Mouse (Mus musculus): ENCODE results near the gene Slc25a39. TPM values are rescaled to one million over a fixed set of nuclear protein-coding genes. Genes with fewer than 3 reads are reported as not detected.

The Slc25a39 gene
- total and polyA plus RNA-seq, 3 experiments: 183 to 325 TPM; not detected in 1

- H3K27me3 ChIP-seq (ENCODE audit: control insufficient read depth in 1 of 2, insufficient read depth in 2 of 2, low read length in 2 of 2): peaks cover 5 to 8% of the 10 kb centered on the region in 2 experiments
- TF ChIP-seq CHD1 (IDR thresholded peaks at IDR 0.05; ENCODE audit: low read depth, low read length) (no peak), POLR2AphosphoS2 (IDR thresholded peaks at IDR 0.05; ENCODE audit: low read length) (no peak), GATA1 (IDR thresholded peaks at IDR 0.05; ENCODE audit: low read depth, low read length) (no peak), GABPA (IDR thresholded peaks at IDR 0.05; ENCODE audit: low read depth, low read length) (no peak), E2F4 (IDR thresholded peaks at IDR 0.05; ENCODE audit: borderline replicate concordance, low read depth, low read length) (no peak), JUND (IDR thresholded peaks at IDR 0.05; ENCODE audit: low read depth, low read length) (no peak), MAX (IDR thresholded peaks at IDR 0.05; ENCODE audit: low read length) (no peak), POLR2A (IDR thresholded peaks at IDR 0.05; ENCODE audit: control insufficient read depth in 1 of 2, insufficient read depth in 1 of 2, low read depth in 1 of 2, low read length in 2 of 2, poor library complexity in 1 of 2) (no peak), RAD21 (IDR thresholded peaks at IDR 0.05; ENCODE audit: low read depth, low read length) (no peak), USF2 (IDR thresholded peaks at IDR 0.05; ENCODE audit: borderline replicate concordance in 1 of 2, insufficient read depth in 1 of 2, low read depth in 1 of 2, low read length in 2 of 2) (no peak)
- H3K79me2 ChIP-seq (ENCODE audit: control insufficient read depth, insufficient read depth, low read length, poor library complexity): no peaks in the 10 kb centered on the region
- no peaks in the 10 kb centered on the region for H3K36me3 ChIP-seq (ENCODE audit: control insufficient read depth in 1 of 2, insufficient read depth in 2 of 2, low read length in 2 of 2)
- no peak for DNase-seq (ENCODE audit: low read depth, low spot score)
- no peak overlapping the region for H3K9ac ChIP-seq (ENCODE audit: control insufficient read depth, low read depth, low read length, poor library complexity, severe bottlenecking)
- H3K4me3 ChIP-seq (ENCODE audit: control insufficient read depth in 1 of 2, insufficient read depth in 1 of 2, low read depth in 2 of 2, low read length in 2 of 2): no peak overlapping the region
- H3K9me3 ChIP-seq (replicated peaks; ENCODE audit: insufficient read depth, low read length): no peaks in the 10 kb centered on the region
- no peak overlapping the region for H3K27ac ChIP-seq (ENCODE audit: control insufficient read depth, low read depth, low read length)
- peaks cover 0 to 5% of the 10 kb centered on the region in 2 experiments; a peak in 1 of 4 replicates for H3K4me1 ChIP-seq (ENCODE audit: control insufficient read depth in 1 of 2, insufficient read depth in 2 of 2, low read length in 2 of 2)
Observed at GRCm38 (mm10) chr11:102361776-102362495, 45.8 kb downstream of the Slc25a39 start.

GRCm38 (mm10) chr11:102358365-102358764, 49.4 kb downstream of the Slc25a39 start:
- H3K36me3 ChIP-seq (ENCODE audit: control insufficient read depth in 1 of 2, insufficient read depth in 2 of 2, low read length in 2 of 2): no peaks in the 10 kb centered on the region

GRCm38 (mm10) chr11:102356636-102357350, 51.0 kb downstream of the Slc25a39 start:
- Histone ChIP-seq H3K9me3 (replicated peaks; ENCODE audit: insufficient read depth, low read length) (no peaks in the 10 kb centered on the region), H3K9ac (ENCODE audit: control insufficient read depth, low read depth, low read length, poor library complexity, severe bottlenecking) (no peak overlapping the region), H3K27me3 (ENCODE audit: control insufficient read depth in 1 of 2, insufficient read depth in 2 of 2, low read length in 2 of 2) (peaks cover 0 to 16% of the 10 kb centered on the region in 2 experiments; a peak in 3 of 4 replicates), H3K4me1 (ENCODE audit: control insufficient read depth in 1 of 2, insufficient read depth in 2 of 2, low read length in 2 of 2) (no peaks in the 10 kb centered on the region), H3K27ac (ENCODE audit: control insufficient read depth, low read depth, low read length) (no peak overlapping the region), H3K79me2 (ENCODE audit: control insufficient read depth, insufficient read depth, low read length, poor library complexity) (no peaks in the 10 kb centered on the region), H3K4me3 (ENCODE audit: control insufficient read depth in 1 of 2, insufficient read depth in 1 of 2, low read depth in 2 of 2, low read length in 2 of 2) (no peak overlapping the region), H3K36me3 (ENCODE audit: control insufficient read depth in 1 of 2, insufficient read depth in 2 of 2, low read length in 2 of 2) (no peaks in the 10 kb centered on the region)
- DNase-seq (ENCODE audit: low read depth, low spot score): no peak
- no peak for TF ChIP-seq USF1 (IDR thresholded peaks at IDR 0.05; ENCODE audit: low read depth, low read length)
- TF ChIP-seq MYC (IDR thresholded peaks at IDR 0.05; ENCODE audit: low read depth, low read length): no peak
- no peak for TF ChIP-seq ZC3H11A (IDR thresholded peaks at IDR 0.05; ENCODE audit: low read depth, low read length)
- TF ChIP-seq MXI1 (IDR thresholded peaks at IDR 0.05; ENCODE audit: low read depth, low read length): no peak
- no peak for TF ChIP-seq POLR2AphosphoS5 (IDR thresholded peaks at IDR 0.05; ENCODE audit: borderline replicate concordance, low read depth, low read length)
- TF ChIP-seq HCFC1 (IDR thresholded peaks at IDR 0.05; ENCODE audit: low read depth, low read length): no peak
- no peak for TF ChIP-seq ZMIZ1 (IDR thresholded peaks at IDR 0.05; ENCODE audit: low read depth, low read length)
- TF ChIP-seq ZKSCAN1 (IDR thresholded peaks at IDR 0.05; ENCODE audit: low read depth, low read length): no peak
- TF ChIP-seq NRF1 (IDR thresholded peaks at IDR 0.05; ENCODE audit: insufficient read depth, low read depth, low read length, poor library complexity, severe bottlenecking): no peak
- no peak for TF ChIP-seq ETS1 (IDR thresholded peaks at IDR 0.05; ENCODE audit: low read depth, low read length)
- no peak for TF ChIP-seq SIN3A (IDR thresholded peaks at IDR 0.05; ENCODE audit: low read length)
- no peak for TF ChIP-seq GATA1 (IDR thresholded peaks at IDR 0.05; ENCODE audit: low read depth, low read length)
- TF ChIP-seq RAD21 (IDR thresholded peaks at IDR 0.05; ENCODE audit: low read depth, low read length): no peak
- no peak for TF ChIP-seq NELFE (IDR thresholded peaks at IDR 0.05; ENCODE audit: low read depth, low read length)
- TF ChIP-seq JUND (IDR thresholded peaks at IDR 0.05; ENCODE audit: low read depth, low read length): no peak

More at GRCm38 (mm10) chr11:102358365-102358764, 49.4 kb downstream of the Slc25a39 start:
- no peak for DNase-seq (ENCODE audit: low read depth, low spot score)
- H3K9ac ChIP-seq (ENCODE audit: control insufficient read depth, low read depth, low read length, poor library complexity, severe bottlenecking): no peak overlapping the region
- no peaks in the 10 kb centered on the region for H3K79me2 ChIP-seq (ENCODE audit: control insufficient read depth, insufficient read depth, low read length, poor library complexity)
- H3K4me1 ChIP-seq (ENCODE audit: control insufficient read depth in 1 of 2, insufficient read depth in 2 of 2, low read length in 2 of 2): no peaks in the 10 kb centered on the region
- TF ChIP-seq MEF2A (IDR thresholded peaks at IDR 0.05; ENCODE audit: extremely low read depth, insufficient replicate concordance, low read depth, low read length, poor library complexity, severe bottlenecking) (no peak), SMC3 (IDR thresholded peaks at IDR 0.05; ENCODE audit: low read depth, low read length) (no peak), POLR2AphosphoS5 (IDR thresholded peaks at IDR 0.05; ENCODE audit: borderline replicate concordance, low read depth, low read length) (no peak)
- no peaks in the 10 kb centered on the region for H3K9me3 ChIP-seq (replicated peaks; ENCODE audit: insufficient read depth, low read length)
- no peak overlapping the region for H3K27ac ChIP-seq (ENCODE audit: control insufficient read depth, low read depth, low read length)
- peaks cover 0 to 12% of the 10 kb centered on the region in 2 experiments; a peak in 3 of 4 replicates for H3K27me3 ChIP-seq (ENCODE audit: control insufficient read depth in 1 of 2, insufficient read depth in 2 of 2, low read length in 2 of 2)
- no peak overlapping the region for H3K4me3 ChIP-seq (ENCODE audit: control insufficient read depth in 1 of 2, insufficient read depth in 1 of 2, low read depth in 2 of 2, low read length in 2 of 2)

All from MEL (cell line).